Mouse (Mus musculus): Measurements from ENCODE around the gene Arl8b.
"Not testable (repeated sequence)": the region's sequence is repeated elsewhere in the genome, so short reads cannot be mapped to it uniquely, and the experiment has no call there.

Arl8b gene

GRCm38 (mm10) chr6:108835765-108836691 is 53.1 kb downstream of the Arl8b start:
- no peak for DNase-seq (ENCODE audit: low spot score)

- DNase-seq (ENCODE audit: low spot score) = no peak
These were observed 54.2 kb downstream of the Arl8b start for GRCm38 (mm10) chr6:108837081-108837480.

GRCm38 (mm10) chr6:108837958-108838357 is 55.1 kb downstream of the Arl8b start:
- DNase-seq (ENCODE audit: low spot score) = no peak

GRCm38 (mm10) chr6:108839432-108839831 is 56.5 kb downstream of the Arl8b start:
- no peak for DNase-seq (ENCODE audit: low spot score)

- DNase-seq (ENCODE audit: low spot score) = no peak
These were observed 58.2 kb downstream of the Arl8b start for GRCm38 (mm10) chr6:108840861-108841640.

- DNase-seq (ENCODE audit: low spot score) = no peak
These were observed 60.8 kb downstream of the Arl8b start for GRCm38 (mm10) chr6:108843664-108844063.

GRCm38 (mm10) chr6:108844093-108844492 is 61.2 kb downstream of the Arl8b start:
- DNase-seq (ENCODE audit: low spot score) = no peak

GRCm38 (mm10) chr6:108844771-108845170 is 61.9 kb downstream of the Arl8b start:
- no peak for DNase-seq (ENCODE audit: low spot score)

- no peak for DNase-seq (ENCODE audit: low spot score)
These were observed 69.3 kb downstream of the Arl8b start for GRCm38 (mm10) chr6:108852088-108852670.

- no peak for DNase-seq (ENCODE audit: low spot score)
These were observed 70.1 kb downstream of the Arl8b start for GRCm38 (mm10) chr6:108852986-108853385.

GRCm38 (mm10) chr6:108858583-108858982 is 75.7 kb downstream of the Arl8b start:
- DNase-seq (ENCODE audit: low spot score) = no peak

- no peak for DNase-seq (ENCODE audit: low spot score)
These were observed 78.3 kb downstream of the Arl8b start for GRCm38 (mm10) chr6:108861226-108861625.

GRCm38 (mm10) chr6:108862548-108862947 is 79.6 kb downstream of the Arl8b start:
- no peak for DNase-seq (ENCODE audit: low spot score)

GRCm38 (mm10) chr6:108866317-108866716 is 83.4 kb downstream of the Arl8b start:
- no peak for DNase-seq (ENCODE audit: low spot score)

- DNase-seq (ENCODE audit: low spot score) = not testable (repeated sequence)
These were observed 86.1 kb downstream of the Arl8b start for GRCm38 (mm10) chr6:108869031-108869430.

- DNase-seq (ENCODE audit: low spot score) = no peak
These were observed 87.5 kb downstream of the Arl8b start for GRCm38 (mm10) chr6:108870421-108870820.

GRCm38 (mm10) chr6:108871251-108871650 is 88.4 kb downstream of the Arl8b start:
- DNase-seq (ENCODE audit: low spot score) = no peak

Data from testis, postnatal 14 days (tissue).